Mouse (Mus musculus): ENCODE data around the gene Gm17428. TPM values are rescaled to one million over a fixed set of nuclear protein-coding genes. Genes with fewer than 3 reads are reported as not detected.
"Not testable (repeated sequence)": the region's sequence is repeated elsewhere in the genome, so short reads cannot be mapped to it uniquely, and the experiment has no call there.

Gm17428 gene
- polyA plus RNA-seq, 1 experiment from 2014 or later: not detected

GRCm38 (mm10) chr14:54999868-55000267, 23.1 kb downstream of the Gm17428 start:
- H3K9me3 ChIP-seq (ENCODE audit: control insufficient read depth, low read length); ATAC-seq (replicated peaks; ENCODE audit: low FRiP score); H3K9ac ChIP-seq (ENCODE audit: low read depth, low read length); H3K27ac ChIP-seq (ENCODE audit: low read depth, low read length); H3K36me3 ChIP-seq (ENCODE audit: control insufficient read depth, insufficient read depth, low read length); H3K4me2 ChIP-seq; DNase-seq (ENCODE audit: low spot score); H3K4me3 ChIP-seq (ENCODE audit: low read depth, low read length); H3K27me3 ChIP-seq (replicated peaks; ENCODE audit: control insufficient read depth, insufficient read depth, low read length): not testable (repeated sequence)
- H3K4me1 ChIP-seq (replicated peaks; ENCODE audit: control insufficient read depth, insufficient read depth, low read length): peaks cover 13% of the 10 kb centered on the region
- 81% methylated on average over 5 of the region's 5 CpGs for WGBS

GRCm38 (mm10) chr14:55000814-55001213, 24.1 kb downstream of the Gm17428 start:
- Histone ChIP-seq H3K9me3 (ENCODE audit: control insufficient read depth, low read length) (no peaks in the 10 kb centered on the region), H3K9ac (ENCODE audit: low read depth, low read length) (no peak overlapping the region), H3K36me3 (ENCODE audit: control insufficient read depth, insufficient read depth, low read length) (no peaks in the 10 kb centered on the region), H3K27me3 (replicated peaks; ENCODE audit: control insufficient read depth, insufficient read depth, low read length) (no peaks in the 10 kb centered on the region; the same call in 1 of the 2 replicates), H3K4me3 (ENCODE audit: low read depth, low read length) (no peak overlapping the region), H3K27ac (ENCODE audit: low read depth, low read length) (no peak overlapping the region), H3K4me2 (no peak overlapping the region), H3K4me1 (replicated peaks; ENCODE audit: control insufficient read depth, insufficient read depth, low read length) (peaks cover 13% of the 10 kb centered on the region)
- ATAC-seq (replicated peaks; ENCODE audit: low FRiP score): no peak
- 81% methylated on average over 6 of the region's 6 CpGs for WGBS
- DNase-seq (ENCODE audit: low spot score): no peak

- Histone ChIP-seq H3K4me1 (replicated peaks; ENCODE audit: control insufficient read depth, insufficient read depth, low read length) (peaks cover 13% of the 10 kb centered on the region), H3K4me2 (no peak overlapping the region), H3K4me3 (ENCODE audit: low read depth, low read length) (no peak overlapping the region), H3K9me3 (ENCODE audit: control insufficient read depth, low read length) (no peaks in the 10 kb centered on the region), H3K36me3 (ENCODE audit: control insufficient read depth, insufficient read depth, low read length) (no peaks in the 10 kb centered on the region), H3K9ac (ENCODE audit: low read depth, low read length) (no peak overlapping the region), H3K27me3 (replicated peaks; ENCODE audit: control insufficient read depth, insufficient read depth, low read length) (no peaks in the 10 kb centered on the region; the same call in 1 of the 2 replicates), H3K27ac (ENCODE audit: low read depth, low read length) (no peak overlapping the region)
- WGBS: 95% methylated on average over 2 of the region's 2 CpGs
- DNase-seq (ENCODE audit: low spot score) (no peak), ATAC-seq (replicated peaks; ENCODE audit: low FRiP score) (no peak)
Observed at GRCm38 (mm10) chr14:55001446-55001845, 24.7 kb downstream of the Gm17428 start.

- Histone ChIP-seq H3K9me3 (ENCODE audit: control insufficient read depth, low read length) (no peaks in the 10 kb centered on the region), H3K27ac (ENCODE audit: low read depth, low read length) (peak overlapping the region; percentile 3; the same call in 1 of the 2 replicates), H3K9ac (ENCODE audit: low read depth, low read length) (no peak overlapping the region), H3K4me1 (replicated peaks; ENCODE audit: control insufficient read depth, insufficient read depth, low read length) (peaks cover 13% of the 10 kb centered on the region), H3K4me3 (ENCODE audit: low read depth, low read length) (no peak overlapping the region), H3K27me3 (replicated peaks; ENCODE audit: control insufficient read depth, insufficient read depth, low read length) (no peaks in the 10 kb centered on the region; the same call in 1 of the 2 replicates), H3K36me3 (ENCODE audit: control insufficient read depth, insufficient read depth, low read length) (no peaks in the 10 kb centered on the region), H3K4me2 (no peak overlapping the region)
- ATAC-seq (replicated peaks; ENCODE audit: low FRiP score) (no peak), DNase-seq (ENCODE audit: low spot score) (no peak)
- WGBS: 32% methylated on average over 12 of the region's 12 CpGs
Observed at GRCm38 (mm10) chr14:55001938-55002686, 25.4 kb downstream of the Gm17428 start.

GRCm38 (mm10) chr14:55002687-55003120, 26.0 kb downstream of the Gm17428 start:
- DNase-seq (ENCODE audit: low spot score): no peak
- Histone ChIP-seq H3K27me3 (replicated peaks; ENCODE audit: control insufficient read depth, insufficient read depth, low read length) (0 out of 2 replicates have a peak, but pooled peaks cover 2% of the 10 kb centered on the region), H3K4me3 (ENCODE audit: low read depth, low read length) (no peak overlapping the region), H3K4me1 (replicated peaks; ENCODE audit: control insufficient read depth, insufficient read depth, low read length) (peaks cover 13% of the 10 kb centered on the region), H3K9me3 (ENCODE audit: control insufficient read depth, low read length) (no peaks in the 10 kb centered on the region), H3K27ac (ENCODE audit: low read depth, low read length) (no peak overlapping the region), H3K9ac (ENCODE audit: low read depth, low read length) (no peak overlapping the region), H3K36me3 (ENCODE audit: control insufficient read depth, insufficient read depth, low read length) (no peaks in the 10 kb centered on the region), H3K4me2 (no peak overlapping the region)
- ATAC-seq (replicated peaks; ENCODE audit: low FRiP score): no peak
- 45% methylated on average over 7 of the region's 7 CpGs for WGBS

- DNase-seq (ENCODE audit: low spot score) (no peak), ATAC-seq (replicated peaks; ENCODE audit: low FRiP score) (no peak)
- Histone ChIP-seq H3K4me2 (no peak overlapping the region), H3K36me3 (ENCODE audit: control insufficient read depth, insufficient read depth, low read length) (no peaks in the 10 kb centered on the region), H3K27me3 (replicated peaks; ENCODE audit: control insufficient read depth, insufficient read depth, low read length) (0 out of 2 replicates have a peak, but pooled peaks cover 2% of the 10 kb centered on the region), H3K9me3 (ENCODE audit: control insufficient read depth, low read length) (no peaks in the 10 kb centered on the region), H3K9ac (ENCODE audit: low read depth, low read length) (no peak overlapping the region), H3K27ac (ENCODE audit: low read depth, low read length) (no peak overlapping the region), H3K4me1 (replicated peaks; ENCODE audit: control insufficient read depth, insufficient read depth, low read length) (peaks cover 13% of the 10 kb centered on the region), H3K4me3 (ENCODE audit: low read depth, low read length) (no peak overlapping the region)
- 58% methylated on average over 18 of the region's 18 CpGs for WGBS
Observed at GRCm38 (mm10) chr14:55003878-55004855, 27.4 kb downstream of the Gm17428 start.

GRCm38 (mm10) chr14:55005506-55005905, 28.8 kb downstream of the Gm17428 start:
- Histone ChIP-seq H3K27me3 (replicated peaks; ENCODE audit: control insufficient read depth, insufficient read depth, low read length) (0 out of 2 replicates have a peak, but pooled peaks cover 2% of the 10 kb centered on the region), H3K9me3 (ENCODE audit: control insufficient read depth, low read length) (no peaks in the 10 kb centered on the region), H3K36me3 (ENCODE audit: control insufficient read depth, insufficient read depth, low read length) (no peaks in the 10 kb centered on the region), H3K4me1 (replicated peaks; ENCODE audit: control insufficient read depth, insufficient read depth, low read length) (peaks cover 13% of the 10 kb centered on the region), H3K4me3 (ENCODE audit: low read depth, low read length) (no peak overlapping the region), H3K27ac (ENCODE audit: low read depth, low read length) (no peak overlapping the region), H3K4me2 (no peak overlapping the region), H3K9ac (ENCODE audit: low read depth, low read length) (no peak overlapping the region)
- DNase-seq (ENCODE audit: low spot score): no peak
- ATAC-seq (replicated peaks; ENCODE audit: low FRiP score): no peak
- WGBS: 72% methylated on average over 2 of the region's 2 CpGs

- 84% methylated on average over 8 of the region's 8 CpGs for WGBS
- H3K9me3 ChIP-seq (ENCODE audit: control insufficient read depth, low read length): no peaks in the 10 kb centered on the region
- peaks cover 13% of the 10 kb centered on the region for H3K4me1 ChIP-seq (replicated peaks; ENCODE audit: control insufficient read depth, insufficient read depth, low read length)
- no peak overlapping the region for H3K27ac ChIP-seq (ENCODE audit: low read depth, low read length)
- H3K4me2 ChIP-seq: no peak overlapping the region
- no peak overlapping the region for H3K4me3 ChIP-seq (ENCODE audit: low read depth, low read length)
- H3K36me3 ChIP-seq (ENCODE audit: control insufficient read depth, insufficient read depth, low read length): no peaks in the 10 kb centered on the region
- 0 out of 2 replicates have a peak, but pooled peaks cover 2% of the 10 kb centered on the region for H3K27me3 ChIP-seq (replicated peaks; ENCODE audit: control insufficient read depth, insufficient read depth, low read length)
- no peak for ATAC-seq (replicated peaks; ENCODE audit: low FRiP score)
- no peak overlapping the region for H3K9ac ChIP-seq (ENCODE audit: low read depth, low read length)
- no peak for DNase-seq (ENCODE audit: low spot score)
Observed at GRCm38 (mm10) chr14:55005967-55006366, 29.2 kb downstream of the Gm17428 start.

Measured in liver, embryonic 11.5 days (tissue).